ENCODE assay signal across 13 mouse cellular contexts in the genomic region with DNA sequence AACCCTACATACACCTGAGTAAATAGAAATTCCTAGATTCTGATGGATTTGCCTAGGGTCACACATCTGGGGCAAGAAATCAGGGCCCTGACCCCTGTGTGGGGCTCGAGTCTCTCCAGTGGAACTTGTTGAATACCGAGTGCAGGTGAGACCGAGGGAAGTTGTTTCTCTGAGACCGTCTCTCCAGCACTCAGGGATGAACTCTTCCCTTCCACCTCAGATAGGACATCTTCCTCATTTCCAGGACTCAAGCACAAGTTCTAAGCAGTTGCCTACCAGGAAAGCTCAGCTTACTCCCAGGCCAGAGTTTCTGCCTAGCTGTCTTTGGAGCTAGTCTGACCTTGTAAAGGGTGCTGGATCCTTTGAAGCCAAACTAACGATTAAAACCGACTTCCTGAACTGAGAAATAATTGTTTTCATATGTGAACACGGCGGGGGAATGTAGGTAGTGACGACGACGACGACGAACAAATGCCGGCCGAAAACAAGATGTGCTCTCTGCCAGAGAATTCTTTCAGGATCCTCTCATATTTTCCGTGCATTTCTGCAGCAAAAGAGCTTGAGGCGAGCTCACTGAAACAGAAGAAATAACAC.
A peak's percentile ranks its signal among the peaks of the same experiment; 100 is the strongest.
DNase-seq lines count a peak whose midpoint lies in the region; ATAC-seq lines count a peak whose summit lies in the region.
"Had no signal": no experiment of that assay in that cellular context is flagged by ENCODE, and none has a peak within 500 bp of the region (broad histone marks: within the 10 kb centered on the region; RNA-seq: fewer than 3 reads in every experiment).

No protein-coding gene starts in this region.

- H3K4me3 ChIP-seq in heart, embryonic 14.5 days (ENCODE audit: control insufficient read depth in 1 of 2, insufficient read depth in 1 of 2, low read depth in 1 of 2, low read length in 2 of 2): no peak overlapping the region
- no peak overlapping the region for H3K4me3 ChIP-seq in heart, embryonic 11.5 days (ENCODE audit: low read depth, low read length)
- H3K4me3 ChIP-seq: midbrain, embryonic 13.5 days; neural tube, embryonic 15.5 days; stomach, embryonic 15.5 days had no signal

- peaks cover 15 to 19% of the 10 kb centered on the region in 2 experiments for H3K4me1 ChIP-seq in heart, embryonic 14.5 days (ENCODE audit: control insufficient read depth in 2 of 2, insufficient read depth in 2 of 2, low read length in 2 of 2)
- peaks cover 20% of the 10 kb centered on the region for H3K4me1 ChIP-seq in heart, embryonic 11.5 days (ENCODE audit: control insufficient read depth, insufficient read depth, low read length)

- intact Hi-C loops in heart, postnatal 10 days (cut with DNase I): loop anchor here (5.0 kb wide), 1 partner anchor 106 kb away; no protein-coding TSS in a partner anchor

- no peak for ATAC-seq in heart, embryonic 14.5 days (ENCODE audit: insufficient number of reproducible peaks, insufficient read depth, low FRiP score, low read depth)
- no peak for ATAC-seq in heart, embryonic 11.5 days (replicated peaks; ENCODE audit: insufficient number of reproducible peaks, low FRiP score, low TSS enrichment)
- no peak for ATAC-seq in megakaryocyte progenitor cell, adult 5-6 weeks (replicated peaks; ENCODE audit: poor library complexity)
- ATAC-seq in frontal cortex, adult (ENCODE audit: low TSS enrichment): no peak

- 52% methylated on average over 17 of the region's 17 CpGs for WGBS in heart, embryonic 14.5 days
- 54% methylated on average over 17 of the region's 17 CpGs for WGBS in heart, embryonic 11.5 days (ENCODE audit: insufficient replicate concordance)

- DNase-seq in NIH3T3 (ENCODE audit: low read depth): peak; percentile 70
- DNase-seq in embryo, embryonic 11 days: peak; percentile 68
- peak; percentile 36 to 39 for DNase-seq in heart, postnatal 10 days
- DNase-seq: adrenal gland, postnatal 14 days; left cerebral cortex, postnatal 4 days; right cerebral cortex, postnatal 14 days had no signal

- H3K9me3 ChIP-seq in heart, embryonic 14.5 days (ENCODE audit: control insufficient read depth, low read length): no peaks in the 10 kb centered on the region
- H3K9me3 ChIP-seq in heart, embryonic 11.5 days (replicated peaks; ENCODE audit: control insufficient read depth, low read length): no peaks in the 10 kb centered on the region
- H3K9me3 ChIP-seq: midbrain, embryonic 13.5 days; neural tube, embryonic 15.5 days; stomach, embryonic 15.5 days had no signal

- H3K9ac ChIP-seq in heart, embryonic 14.5 days (ENCODE audit: low read length): no peak overlapping the region
- H3K9ac ChIP-seq in heart, embryonic 11.5 days (ENCODE audit: low read depth, low read length): no peak overlapping the region
- H3K9ac ChIP-seq: midbrain, embryonic 13.5 days; neural tube, embryonic 15.5 days; stomach, embryonic 15.5 days had no signal

- H3K27ac ChIP-seq in heart, embryonic 14.5 days (replicated peaks in 1 of 2; ENCODE audit: control insufficient read depth in 1 of 2, insufficient read depth in 1 of 2, low read depth in 2 of 2, low read length in 2 of 2): peak overlapping the region; percentile 50 to 57
- no peak overlapping the region for H3K27ac ChIP-seq in heart, embryonic 11.5 days (ENCODE audit: low read depth, low read length)
- H3K27ac ChIP-seq: midbrain, embryonic 13.5 days; neural tube, embryonic 15.5 days; stomach, embryonic 15.5 days had no signal

- no peak overlapping the region for H3K4me2 ChIP-seq in heart, embryonic 14.5 days (ENCODE audit: low read length)
- no peak overlapping the region for H3K4me2 ChIP-seq in heart, embryonic 11.5 days
- H3K4me2 ChIP-seq: midbrain, embryonic 13.5 days; neural tube, embryonic 15.5 days; stomach, embryonic 15.5 days had no signal

- no peaks in the 10 kb centered on the region for H3K36me3 ChIP-seq in heart, embryonic 14.5 days (ENCODE audit: control insufficient read depth, insufficient read depth, low read length)
- no peaks in the 10 kb centered on the region for H3K36me3 ChIP-seq in heart, embryonic 11.5 days (ENCODE audit: control insufficient read depth, insufficient read depth, low read length)
- H3K36me3 ChIP-seq: midbrain, embryonic 13.5 days; neural tube, embryonic 15.5 days; stomach, embryonic 15.5 days had no signal

- no peaks in the 10 kb centered on the region for H3K27me3 ChIP-seq in heart, embryonic 14.5 days (ENCODE audit: control insufficient read depth, insufficient read depth, low read length)
- no peaks in the 10 kb centered on the region for H3K27me3 ChIP-seq in heart, embryonic 11.5 days (ENCODE audit: control insufficient read depth, insufficient read depth, low read length)
- H3K27me3 ChIP-seq: midbrain, embryonic 13.5 days; neural tube, embryonic 15.5 days; stomach, embryonic 15.5 days had no signal
